Mouse (Mus musculus): Measurements from ENCODE around the gene Med24. TPM values are rescaled to one million over a fixed set of nuclear protein-coding genes. Genes with fewer than 3 reads are reported as not detected.
A peak's percentile ranks its signal among the peaks of the same experiment; 100 is the strongest.
"Not testable (repeated sequence)": the region's sequence is repeated elsewhere in the genome, so short reads cannot be mapped to it uniquely, and the experiment has no call there.

Gene Med24
- polyA plus RNA-seq, 1 experiment: 13.2 TPM

DNA sequence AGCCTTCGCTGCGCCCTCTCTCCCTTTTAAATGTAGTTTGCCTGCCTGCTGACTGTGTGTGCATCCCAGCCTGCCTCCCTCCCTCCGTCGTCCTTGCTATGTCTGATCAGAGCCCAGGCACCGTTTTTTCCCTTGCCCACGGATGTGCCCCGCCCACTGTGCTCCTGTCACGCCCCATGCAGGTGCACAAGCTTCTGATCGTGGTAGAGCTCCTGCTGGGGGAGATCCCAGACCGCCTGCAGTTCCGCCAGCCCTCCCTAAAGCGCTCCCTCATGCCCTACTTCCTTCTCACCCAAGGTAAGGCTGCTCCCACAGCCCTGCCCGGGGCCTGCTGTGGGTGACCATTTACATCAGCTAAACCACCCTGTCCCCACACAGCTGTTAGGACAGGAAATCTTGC lies 36.0 kb downstream of the Med24 start:
- Histone ChIP-seq H3K4me3 (replicated peaks) (no peak overlapping the region), H3K27me3 (ENCODE audit: control insufficient read depth) (no peaks in the 10 kb centered on the region), H3K36me3 (ENCODE audit: control insufficient read depth) (peaks cover 85% of the 10 kb centered on the region), H3K4me1 (ENCODE audit: control insufficient read depth) (peaks cover 2% of the 10 kb centered on the region), H3K9me3 (ENCODE audit: control insufficient read depth, low read length) (no peaks in the 10 kb centered on the region)
- no peak for TF ChIP-seq TAL1 (IDR thresholded peaks at IDR 0.05; ENCODE audit: low read length)

- H3K9me3 ChIP-seq (ENCODE audit: control insufficient read depth, low read length): no peaks in the 10 kb centered on the region
- peaks cover 25% of the 10 kb centered on the region for H3K4me1 ChIP-seq (ENCODE audit: control insufficient read depth)
- H3K36me3 ChIP-seq (ENCODE audit: control insufficient read depth): peaks cover 84% of the 10 kb centered on the region
- H3K27me3 ChIP-seq (ENCODE audit: control insufficient read depth): no peaks in the 10 kb centered on the region
- no peak for TF ChIP-seq TAL1 (IDR thresholded peaks at IDR 0.05; ENCODE audit: low read length)
- TF ChIP-seq GATA1 (IDR thresholded peaks at IDR 0.05; ENCODE audit: low read length): no peak
- no peak overlapping the region for H3K4me3 ChIP-seq (replicated peaks)
Measured at GRCm38 (mm10) chr11:98688009-98688408, 41.2 kb downstream of the Med24 start.

- Histone ChIP-seq H3K9me3 (ENCODE audit: control insufficient read depth, low read length) (no peaks in the 10 kb centered on the region), H3K27me3 (ENCODE audit: control insufficient read depth) (no peaks in the 10 kb centered on the region), H3K36me3 (ENCODE audit: control insufficient read depth) (peaks cover 74% of the 10 kb centered on the region), H3K4me1 (ENCODE audit: control insufficient read depth) (peaks cover 31% of the 10 kb centered on the region), H3K4me3 (replicated peaks) (no peak overlapping the region)
- TF ChIP-seq TAL1 (IDR thresholded peaks at IDR 0.05; ENCODE audit: low read length) (no peak), GATA1 (IDR thresholded peaks at IDR 0.05; ENCODE audit: low read length) (no peak)
Measured at GRCm38 (mm10) chr11:98686976-98687375, 42.3 kb downstream of the Med24 start.

DNA sequence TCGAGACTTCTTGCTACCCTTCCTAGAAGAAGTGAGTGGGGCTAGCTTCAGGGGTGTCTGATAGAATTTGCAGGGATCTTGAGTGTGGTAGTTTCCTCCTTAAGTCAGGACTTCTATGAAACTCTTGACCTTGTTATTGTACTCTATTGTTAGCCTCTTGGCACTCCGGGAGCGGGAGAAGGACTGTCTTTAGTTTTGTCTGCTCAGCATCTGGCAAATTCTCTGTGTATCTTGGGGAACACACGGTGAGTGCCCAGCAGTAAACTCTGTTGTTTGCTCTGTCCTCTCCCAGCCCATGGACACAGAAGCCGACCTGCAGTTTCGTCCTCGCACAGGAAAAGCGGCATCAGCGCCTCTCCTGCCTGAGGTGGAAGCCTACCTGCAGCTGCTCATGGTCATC lies 43.6 kb downstream of the Med24 start:
- no peak overlapping the region for H3K4me3 ChIP-seq (replicated peaks)
- no peaks in the 10 kb centered on the region for H3K27me3 ChIP-seq (ENCODE audit: control insufficient read depth)
- no peaks in the 10 kb centered on the region for H3K9me3 ChIP-seq (ENCODE audit: control insufficient read depth, low read length)
- peaks cover 60% of the 10 kb centered on the region for H3K36me3 ChIP-seq (ENCODE audit: control insufficient read depth)
- TF ChIP-seq GATA1 (IDR thresholded peaks at IDR 0.05; ENCODE audit: low read length) (no peak), TAL1 (IDR thresholded peaks at IDR 0.05; ENCODE audit: low read length) (no peak)
- peaks cover 39% of the 10 kb centered on the region for H3K4me1 ChIP-seq (ENCODE audit: control insufficient read depth)

DNA sequence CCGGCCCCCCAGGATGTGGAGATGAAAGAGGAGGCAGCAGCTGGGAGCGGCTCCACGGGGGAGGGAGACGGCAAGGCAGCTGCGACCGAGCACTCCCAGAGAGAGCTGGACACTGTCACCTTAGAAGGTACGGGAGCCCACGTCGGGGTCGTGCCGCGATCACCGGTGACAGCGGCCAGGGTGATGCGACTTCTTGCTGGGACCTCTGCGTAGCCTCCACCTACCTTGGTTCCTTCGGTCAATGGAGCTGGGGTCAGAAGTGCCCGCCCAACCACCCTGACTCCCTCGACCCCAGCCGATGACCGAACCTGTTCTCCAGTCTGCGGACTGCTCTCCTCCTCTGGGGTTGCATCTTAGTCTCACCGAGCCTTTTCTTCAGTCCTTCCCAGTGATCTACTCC lies 46.4 kb downstream of the Med24 start:
- Histone ChIP-seq H3K4me3 (replicated peaks) (peak overlapping the region; percentile 100), H3K36me3 (ENCODE audit: control insufficient read depth) (peaks cover 36% of the 10 kb centered on the region), H3K27me3 (ENCODE audit: control insufficient read depth) (no peaks in the 10 kb centered on the region; the same call in 1 of the 2 replicates), H3K9me3 (ENCODE audit: control insufficient read depth, low read length) (no peaks in the 10 kb centered on the region), H3K4me1 (ENCODE audit: control insufficient read depth) (peaks cover 41% of the 10 kb centered on the region)
- TF ChIP-seq TAL1 (IDR thresholded peaks at IDR 0.05; ENCODE audit: low read length) (no peak), GATA1 (IDR thresholded peaks at IDR 0.05; ENCODE audit: low read length) (no peak)

GRCm38 (mm10) chr11:98681786-98682745 lies 47.2 kb downstream of the Med24 start, which contains the start of gene Psmd3:
TSS of gene Psmd3 (plus strand) at chr11:98682554.
- Histone ChIP-seq H3K9me3 (ENCODE audit: control insufficient read depth, low read length) (no peaks in the 10 kb centered on the region), H3K4me1 (ENCODE audit: control insufficient read depth) (peaks cover 41% of the 10 kb centered on the region), H3K27me3 (ENCODE audit: control insufficient read depth) (no peaks in the 10 kb centered on the region; the same call in 1 of the 2 replicates), H3K36me3 (ENCODE audit: control insufficient read depth) (peaks cover 29% of the 10 kb centered on the region), H3K4me3 (replicated peaks) (peak within 1 kb of the TSS; percentile 100)
- TF ChIP-seq TAL1 (IDR thresholded peaks at IDR 0.05; ENCODE audit: low read length) (no peak), GATA1 (IDR thresholded peaks at IDR 0.05; ENCODE audit: low read length) (no peak)

DNA sequence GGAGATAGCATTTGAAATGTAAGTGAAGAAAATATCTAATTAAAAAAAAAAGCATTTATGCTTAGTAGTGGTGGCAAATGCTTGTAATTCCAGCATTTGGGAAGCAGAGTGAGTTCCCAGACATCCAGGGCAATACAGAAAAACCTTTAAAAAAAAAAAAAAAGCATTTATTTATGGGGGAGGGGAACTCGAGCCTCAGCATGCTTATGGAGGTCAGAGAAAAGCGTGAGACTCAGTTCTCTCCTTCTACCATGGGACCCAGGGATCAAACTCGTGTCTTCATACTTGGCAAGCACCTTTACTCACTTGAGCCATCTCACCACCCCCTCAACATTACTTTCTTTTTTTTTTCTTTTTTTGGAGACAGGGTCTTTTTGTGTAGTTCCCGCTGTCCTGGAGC lies 48.0 kb downstream of the Med24 start:
- Histone ChIP-seq H3K4me1 (ENCODE audit: control insufficient read depth) (peaks cover 41% of the 10 kb centered on the region), H3K4me3 (replicated peaks) (no peak overlapping the region), H3K36me3 (ENCODE audit: control insufficient read depth) (peaks cover 20% of the 10 kb centered on the region), H3K27me3 (ENCODE audit: control insufficient read depth) (no peaks in the 10 kb centered on the region; the same call in 1 of the 2 replicates), H3K9me3 (ENCODE audit: control insufficient read depth, low read length) (no peaks in the 10 kb centered on the region)
- no peak for TF ChIP-seq GATA1 (IDR thresholded peaks at IDR 0.05; ENCODE audit: low read length)
- TF ChIP-seq TAL1 (IDR thresholded peaks at IDR 0.05; ENCODE audit: low read length): no peak

- Histone ChIP-seq H3K36me3 (ENCODE audit: control insufficient read depth) (peaks cover 14% of the 10 kb centered on the region), H3K4me1 (ENCODE audit: control insufficient read depth) (peaks cover 38% of the 10 kb centered on the region)
- H3K9me3 ChIP-seq (ENCODE audit: control insufficient read depth, low read length); H3K4me3 ChIP-seq (replicated peaks); H3K27me3 ChIP-seq (ENCODE audit: control insufficient read depth): not testable (repeated sequence)
Measured at GRCm38 (mm10) chr11:98680595-98680994, 48.6 kb downstream of the Med24 start.

- Histone ChIP-seq H3K36me3 (ENCODE audit: control insufficient read depth) (peaks cover 8% of the 10 kb centered on the region), H3K9me3 (ENCODE audit: control insufficient read depth, low read length) (no peaks in the 10 kb centered on the region), H3K4me1 (ENCODE audit: control insufficient read depth) (peaks cover 34% of the 10 kb centered on the region), H3K27me3 (ENCODE audit: control insufficient read depth) (no peaks in the 10 kb centered on the region; the same call in none of the 2 replicates), H3K4me3 (replicated peaks) (no peak overlapping the region)
- no peak for TF ChIP-seq GATA1 (IDR thresholded peaks at IDR 0.05; ENCODE audit: low read length)
- TF ChIP-seq TAL1 (IDR thresholded peaks at IDR 0.05; ENCODE audit: low read length): no peak
Measured at GRCm38 (mm10) chr11:98680023-98680422, 49.2 kb downstream of the Med24 start.

Measured in erythroblast, embryonic 14.5 days (primary cell).